Mouse (Mus musculus): ENCODE data around the gene Tex29.
"Not testable (repeated sequence)": the region's sequence is repeated elsewhere in the genome, so short reads cannot be mapped to it uniquely, and the experiment has no call there.

The Tex29 gene

GRCm38 (mm10) chr8:11833157-11833556 is 7.1 kb upstream of the Tex29 start:
- no peak for DNase-seq

GRCm38 (mm10) chr8:11834200-11834599 is 6.1 kb upstream of the Tex29 start:
- no peak for DNase-seq

DNA sequence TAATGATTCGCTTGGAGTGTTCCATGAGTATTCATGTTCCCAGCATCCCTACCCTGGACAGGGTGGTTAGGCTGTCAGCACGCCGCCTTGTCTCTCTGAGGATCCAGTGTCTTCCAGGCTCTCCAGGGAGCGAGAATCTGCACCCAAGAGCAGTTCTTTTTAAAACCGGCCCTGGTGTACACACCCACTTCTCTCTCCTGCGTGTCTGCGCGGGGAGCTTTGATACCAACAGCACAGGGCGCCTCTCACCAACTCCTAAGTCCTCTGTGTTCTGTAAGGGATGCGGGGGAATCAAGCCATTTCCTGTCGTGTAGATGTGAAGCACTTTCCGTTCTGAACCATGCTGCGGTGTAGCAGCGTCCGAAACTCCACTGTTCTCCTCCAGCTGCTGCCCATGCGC is 5.6 kb upstream of the Tex29 start:
- no peak for DNase-seq

GRCm38 (mm10) chr8:11841571-11841970 is 1.3 kb downstream of the Tex29 start:
- DNase-seq: no peak

GRCm38 (mm10) chr8:11842757-11843156 is 2.5 kb downstream of the Tex29 start:
- DNase-seq: no peak

GRCm38 (mm10) chr8:11843677-11844315 is 3.5 kb downstream of the Tex29 start:
- DNase-seq: no peak

DNA sequence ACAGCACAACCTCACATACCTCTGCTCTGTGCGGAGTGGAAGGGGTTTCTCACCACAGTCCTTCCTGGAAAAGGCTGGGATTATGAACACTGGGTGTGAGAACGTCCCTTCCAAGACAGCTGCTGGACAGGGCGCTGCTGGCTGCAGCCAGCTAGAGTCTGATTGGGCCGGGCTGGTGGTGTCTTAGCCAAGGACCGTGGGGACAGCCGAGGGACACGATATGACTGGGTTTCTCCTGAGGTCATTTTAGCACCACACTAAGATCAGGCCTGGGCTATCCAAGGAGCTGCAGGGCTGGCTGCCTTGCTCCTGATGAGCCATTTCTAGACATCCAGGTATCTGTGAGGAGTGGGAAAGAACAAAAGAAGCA is 4.0 kb downstream of the Tex29 start:
- DNase-seq: no peak

- DNase-seq: no peak
Observed at GRCm38 (mm10) chr8:11846807-11847206, 6.5 kb downstream of the Tex29 start.

- no peak for DNase-seq
Observed at GRCm38 (mm10) chr8:11867832-11868231, 27.6 kb downstream of the Tex29 start.

DNA sequence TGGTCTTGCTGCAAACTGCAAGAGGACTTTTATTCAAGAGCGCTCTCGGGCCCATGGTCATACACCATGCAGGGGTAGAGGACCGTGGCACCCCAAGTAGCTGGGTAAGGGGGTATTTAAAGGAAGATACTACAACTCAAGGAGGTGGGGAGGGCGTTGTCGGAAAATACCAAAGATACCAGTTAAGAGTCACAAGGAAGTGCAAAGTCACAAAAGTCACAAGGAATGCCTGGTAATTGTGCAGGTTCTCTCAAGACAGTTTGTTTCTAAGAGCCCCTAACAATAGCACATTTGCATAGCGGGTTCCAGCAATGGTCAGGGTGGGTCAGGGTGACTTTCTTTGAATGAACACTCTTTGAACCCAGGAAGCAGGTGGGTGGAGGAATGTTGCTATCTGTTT is 34.0 kb downstream of the Tex29 start:
- DNase-seq: not testable (repeated sequence)

DNA sequence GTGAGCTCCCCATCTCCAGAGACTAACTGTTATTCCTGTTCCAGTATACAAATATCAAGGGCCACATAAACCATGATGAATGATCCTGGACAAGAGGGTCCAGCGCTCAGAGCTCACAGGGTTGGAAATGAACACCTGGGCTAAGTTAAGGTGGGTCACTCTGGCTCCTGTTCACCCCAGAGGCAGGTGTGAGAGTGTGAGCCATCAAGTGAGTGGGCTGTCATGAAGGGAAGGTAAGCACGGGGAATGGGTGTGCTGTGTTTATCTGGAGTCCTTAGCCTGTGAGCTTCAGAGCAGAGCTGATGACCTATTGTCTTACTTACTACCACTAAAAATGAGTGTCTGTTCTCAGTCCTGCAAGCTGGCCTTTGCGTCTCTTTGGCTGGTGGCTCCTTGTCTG is 44.4 kb downstream of the Tex29 start:
- DNase-seq: no peak

- no peak for DNase-seq
Observed at GRCm38 (mm10) chr8:11885881-11886699, 45.8 kb downstream of the Tex29 start.

DNA sequence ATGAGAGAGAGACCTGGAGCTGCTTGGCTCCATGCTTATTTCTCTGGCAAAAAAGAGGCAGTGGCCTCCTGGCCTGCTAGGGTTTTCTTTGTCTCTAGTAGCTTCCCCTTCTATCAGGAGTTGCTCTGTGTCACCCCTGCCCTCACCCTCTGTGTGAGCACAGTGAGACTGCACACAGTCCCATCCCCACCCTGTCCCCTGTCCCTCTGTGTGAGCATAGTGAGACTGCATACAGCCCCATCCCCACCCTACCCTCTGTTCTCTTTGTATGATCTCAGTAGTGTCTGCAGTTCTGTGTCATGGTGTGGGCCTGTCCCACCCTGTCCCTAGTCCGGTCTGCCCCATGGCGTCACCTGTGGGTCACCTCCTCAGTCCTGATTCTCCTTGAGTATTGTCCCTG is 46.5 kb downstream of the Tex29 start:
- no peak for DNase-seq

- DNase-seq: no peak
Observed at GRCm38 (mm10) chr8:11889156-11890018, 49.1 kb downstream of the Tex29 start.

- no peak for DNase-seq
Observed at GRCm38 (mm10) chr8:11892756-11893155, 52.5 kb downstream of the Tex29 start.

- DNase-seq: no peak
Observed at GRCm38 (mm10) chr8:11896022-11896662, 55.9 kb downstream of the Tex29 start.

DNA sequence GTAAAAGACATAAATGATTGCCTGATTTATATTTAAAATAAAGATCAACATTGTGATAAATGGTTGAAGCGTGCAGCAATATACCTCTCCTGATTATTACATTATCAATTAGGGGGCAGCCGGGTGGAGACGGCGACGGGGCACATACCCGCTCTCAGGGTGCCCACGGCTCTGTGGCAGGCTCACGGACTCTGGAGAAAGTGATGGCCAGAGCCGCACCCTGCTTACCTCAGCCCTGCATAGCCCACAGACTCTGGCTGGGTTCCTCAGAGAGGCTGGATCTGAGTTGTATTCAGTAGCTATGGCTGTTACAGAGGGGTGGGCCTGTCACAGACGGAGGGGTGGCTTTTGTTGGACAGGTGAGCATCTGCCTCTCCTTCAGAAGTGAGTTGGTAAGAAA is 56.4 kb downstream of the Tex29 start:
- no peak for DNase-seq

GRCm38 (mm10) chr8:11898814-11899213 is 58.5 kb downstream of the Tex29 start:
- DNase-seq: no peak

Measured in cerebellum, adult 11 months (tissue).